Mouse (Mus musculus): ENCODE measurements around the gene Vapb.
A peak's percentile ranks its signal among the peaks of the same experiment; 100 is the strongest.
"Not testable (repeated sequence)": the region's sequence is repeated elsewhere in the genome, so short reads cannot be mapped to it uniquely, and the experiment has no call there.

Gene Vapb

GRCm38 (mm10) chr2:173737222-173737989 lies at the start of gene Vapb:
TSS of gene Vapb (plus strand) at chr2:173737511.
- peak; percentile 94 for DNase-seq (ENCODE audit: low read depth, low spot score)

- no peak for DNase-seq (ENCODE audit: low read depth, low spot score)
These were observed 47.5 kb upstream of the Vapb start for GRCm38 (mm10) chr2:173689835-173690234.

- no peak for DNase-seq (ENCODE audit: low read depth, low spot score)
These were observed 45.6 kb upstream of the Vapb start for GRCm38 (mm10) chr2:173691748-173692147.

DNA sequence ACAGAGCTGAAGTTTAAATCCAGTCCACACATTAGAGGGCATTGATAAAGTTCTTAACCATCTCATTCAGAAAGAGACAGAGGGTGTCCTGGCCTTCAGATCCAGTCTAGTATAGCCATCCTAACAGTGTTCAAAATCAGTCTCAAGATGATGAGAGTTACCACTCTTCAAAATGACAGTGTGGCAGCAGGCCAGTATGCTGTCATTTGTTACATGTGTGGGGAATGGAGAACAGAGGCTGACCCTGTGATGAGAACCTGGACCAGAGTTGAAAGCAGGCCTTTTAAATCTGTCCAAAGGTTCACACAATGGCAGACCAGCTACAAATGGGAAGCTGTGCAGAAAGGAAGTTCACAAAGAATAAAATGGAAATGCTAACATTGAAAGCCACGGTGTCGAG lies 44.6 kb upstream of the Vapb start:
- DNase-seq (ENCODE audit: low read depth, low spot score): no peak

DNA sequence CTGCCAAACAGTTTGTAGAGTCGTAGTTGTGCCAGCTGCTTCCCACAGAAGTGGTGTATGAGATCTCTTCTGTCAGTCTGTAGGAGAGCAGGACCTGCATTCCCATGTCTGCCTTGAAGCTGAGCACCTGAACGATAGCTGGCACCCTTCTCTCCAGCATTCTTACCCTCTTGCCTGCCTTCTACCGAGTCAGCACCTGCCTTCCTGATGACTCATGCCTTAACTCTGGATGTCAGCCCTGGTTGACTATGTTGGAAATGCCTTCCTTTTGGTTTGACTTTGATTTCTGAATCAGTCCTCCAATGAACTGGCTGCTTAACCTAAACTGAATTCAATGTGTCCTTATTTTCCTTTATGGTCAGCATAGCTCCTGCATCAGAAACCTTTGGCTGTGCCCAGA lies 38.5 kb upstream of the Vapb start:
- DNase-seq (ENCODE audit: low read depth, low spot score): no peak

DNA sequence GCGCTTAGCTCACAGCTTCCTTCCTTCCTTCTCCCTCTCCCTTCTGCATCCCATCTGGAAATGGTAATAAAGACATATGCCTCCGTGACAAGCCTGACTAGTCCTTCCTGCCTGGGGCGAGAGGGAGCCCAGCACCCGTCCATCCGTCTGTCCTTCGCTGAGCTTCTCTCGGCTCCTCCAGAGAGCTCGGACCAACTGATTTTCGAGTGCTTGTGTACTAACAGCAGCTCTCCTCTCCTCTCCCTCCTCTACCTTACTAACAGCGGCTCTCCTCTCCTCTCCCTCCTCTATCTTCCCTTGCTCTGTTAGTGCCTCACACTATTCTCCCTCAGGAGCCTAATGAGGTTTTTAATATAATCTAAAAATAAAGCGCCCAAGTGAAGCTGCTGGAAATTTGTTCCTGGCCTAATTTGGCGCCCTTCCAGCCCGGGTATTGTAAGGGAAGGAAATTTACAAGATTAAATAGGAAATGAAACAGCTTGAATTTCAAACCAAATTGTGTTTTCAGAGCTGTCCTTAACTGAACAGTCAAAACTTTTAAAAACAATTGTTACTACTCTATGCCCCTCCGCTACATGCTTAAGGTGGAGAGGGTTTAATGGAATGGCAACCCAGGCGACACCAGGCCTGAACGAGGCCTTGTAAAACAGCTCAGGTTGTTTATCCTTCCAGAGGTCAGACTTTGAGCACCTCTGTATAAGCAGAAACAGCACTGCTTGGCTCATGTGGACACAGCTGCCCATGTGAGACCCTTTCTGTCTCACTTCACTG lies 35.0 kb upstream of the Vapb start:
- no peak for DNase-seq (ENCODE audit: low read depth, low spot score)

DNA sequence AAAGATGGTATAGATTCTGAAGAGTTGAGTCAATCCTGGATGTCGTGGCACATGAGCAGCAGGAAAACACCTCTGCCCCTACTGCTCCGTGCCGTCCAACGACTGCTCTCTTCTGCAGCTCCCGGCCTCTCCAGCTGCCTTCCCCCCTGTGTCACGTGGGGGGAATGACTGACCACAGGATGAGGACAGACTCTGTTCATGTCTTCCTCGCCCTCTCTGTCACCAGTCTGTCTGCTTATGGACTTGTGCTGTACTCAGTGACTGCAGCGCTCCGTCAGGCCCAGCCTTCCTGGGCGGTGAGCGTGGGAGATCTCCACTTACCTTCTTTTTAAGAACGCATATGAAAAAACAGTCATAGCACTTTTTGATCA lies 34.5 kb upstream of the Vapb start:
- no peak for DNase-seq (ENCODE audit: low read depth, low spot score)

GRCm38 (mm10) chr2:173705827-173706551 lies 31.3 kb upstream of the Vapb start:
- no peak for DNase-seq (ENCODE audit: low read depth, low spot score)

DNA sequence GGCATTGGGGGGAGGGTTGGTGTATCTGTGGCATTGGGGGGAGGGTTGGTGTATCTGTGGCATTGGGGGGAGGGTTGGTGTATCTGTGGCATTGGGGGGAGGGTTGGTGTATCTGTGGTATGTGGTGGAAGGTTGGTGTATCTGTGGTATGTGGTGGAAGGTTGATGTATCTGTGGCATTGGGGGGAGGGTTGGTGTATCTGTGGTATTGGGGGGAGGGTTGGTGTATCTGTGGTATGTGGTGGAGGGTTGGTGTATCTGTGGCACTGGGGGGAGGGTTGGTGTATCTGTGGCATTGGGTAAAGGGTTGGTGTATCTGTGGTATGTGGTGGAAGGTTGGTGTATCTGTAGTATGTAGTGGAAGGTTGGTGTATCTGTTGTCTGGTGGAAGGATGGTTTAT lies 29.7 kb upstream of the Vapb start:
- DNase-seq (ENCODE audit: low read depth, low spot score): not testable (repeated sequence)

DNA sequence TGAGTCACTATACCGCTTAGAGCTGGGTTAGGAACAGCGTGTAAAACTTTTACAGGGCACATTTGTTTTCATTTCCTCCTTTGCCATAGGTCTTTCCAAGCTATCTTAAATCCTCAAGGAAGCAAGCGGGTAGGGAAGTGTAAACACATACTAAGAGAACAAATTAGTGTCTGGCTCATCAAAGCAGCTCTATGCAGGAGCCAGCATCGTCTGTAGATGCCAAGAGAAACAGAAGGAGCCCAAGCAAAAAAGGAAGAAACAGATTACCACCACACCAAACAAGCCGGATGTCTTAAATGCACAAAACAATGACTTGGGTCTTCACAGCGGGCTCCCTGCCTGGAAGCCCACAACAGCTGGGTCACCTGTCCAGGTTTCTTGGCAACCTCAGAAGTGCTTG lies 27.1 kb upstream of the Vapb start:
- no peak for DNase-seq (ENCODE audit: low read depth, low spot score)

GRCm38 (mm10) chr2:173712656-173713055 lies 24.7 kb upstream of the Vapb start:
- DNase-seq (ENCODE audit: low read depth, low spot score): no peak

DNA sequence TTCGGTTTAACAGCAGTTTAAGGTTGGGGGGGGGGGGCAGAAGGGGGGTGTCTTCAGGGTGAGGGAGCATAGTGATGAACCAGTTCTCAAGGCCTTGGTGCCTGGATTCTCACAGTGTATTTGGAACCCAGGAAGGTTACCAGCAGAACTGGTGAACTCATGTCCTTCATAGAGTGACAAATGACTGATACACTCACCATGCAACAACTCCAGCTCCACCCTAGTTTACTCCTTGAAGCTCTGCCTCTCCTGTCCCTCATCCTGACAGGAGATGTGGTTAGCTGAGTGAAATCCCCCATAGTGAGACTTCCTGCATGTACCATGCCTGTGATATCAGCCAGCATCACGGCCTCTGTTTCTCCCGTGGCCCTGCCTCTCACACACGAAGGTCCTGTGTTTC lies 24.1 kb upstream of the Vapb start:
- no peak for DNase-seq (ENCODE audit: low read depth, low spot score)

DNA sequence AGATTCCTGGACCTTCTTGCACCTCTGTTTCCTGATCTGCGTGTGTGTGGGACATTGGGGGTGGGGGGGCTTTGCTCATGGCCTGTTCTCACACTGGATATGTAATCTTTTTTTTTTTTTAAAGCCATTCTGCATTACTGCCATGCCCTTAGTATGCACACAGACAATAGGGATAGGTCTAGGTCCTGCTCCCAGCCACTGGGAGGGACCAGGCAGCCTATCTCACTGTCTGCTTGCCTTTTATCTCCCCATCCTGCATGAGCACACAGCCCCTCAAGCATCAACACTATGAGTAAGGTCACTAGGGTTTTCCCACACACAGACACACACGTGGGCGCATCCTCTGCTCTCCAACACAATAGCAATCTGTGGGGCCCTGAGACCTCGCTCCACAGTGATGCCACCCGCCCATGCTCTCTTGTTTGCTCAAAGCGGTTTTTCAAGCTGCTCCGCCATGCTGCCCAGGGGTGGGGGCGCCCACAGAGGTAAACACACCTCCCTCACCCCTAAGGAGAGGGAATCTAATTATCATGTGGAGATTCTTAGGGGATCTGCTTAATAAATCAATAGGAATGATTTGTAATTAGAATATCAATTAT lies 22.6 kb upstream of the Vapb start:
- no peak for DNase-seq (ENCODE audit: low read depth, low spot score)

GRCm38 (mm10) chr2:173716966-173717365 lies 20.3 kb upstream of the Vapb start:
- no peak for DNase-seq (ENCODE audit: low read depth, low spot score)

DNA sequence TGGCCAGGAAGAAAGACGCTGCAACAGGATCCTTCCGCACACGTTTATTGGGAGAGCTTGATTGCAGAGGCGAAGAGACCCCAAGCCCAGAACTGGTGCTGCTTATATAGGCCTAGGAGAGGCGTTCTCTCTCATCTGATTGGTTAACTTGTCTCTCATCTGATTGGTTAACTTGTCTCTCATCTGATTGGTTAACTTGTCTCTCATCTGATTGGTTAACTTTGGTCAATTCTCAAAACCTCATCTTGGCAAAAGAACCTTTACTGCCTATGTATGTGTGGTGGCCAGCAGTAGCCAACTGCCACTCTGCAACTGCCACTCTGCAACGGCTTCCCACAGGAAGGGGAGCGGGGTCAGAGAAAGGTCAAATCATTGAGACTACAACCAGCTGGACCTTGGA lies 18.2 kb upstream of the Vapb start, which contains the start of gene 1700010B08Rik:
Gene 1700010B08Rik (plus strand): TSS at position 301 of the 400 bp plus-strand sequence.
- not testable (repeated sequence) for DNase-seq (ENCODE audit: low read depth, low spot score)

DNA sequence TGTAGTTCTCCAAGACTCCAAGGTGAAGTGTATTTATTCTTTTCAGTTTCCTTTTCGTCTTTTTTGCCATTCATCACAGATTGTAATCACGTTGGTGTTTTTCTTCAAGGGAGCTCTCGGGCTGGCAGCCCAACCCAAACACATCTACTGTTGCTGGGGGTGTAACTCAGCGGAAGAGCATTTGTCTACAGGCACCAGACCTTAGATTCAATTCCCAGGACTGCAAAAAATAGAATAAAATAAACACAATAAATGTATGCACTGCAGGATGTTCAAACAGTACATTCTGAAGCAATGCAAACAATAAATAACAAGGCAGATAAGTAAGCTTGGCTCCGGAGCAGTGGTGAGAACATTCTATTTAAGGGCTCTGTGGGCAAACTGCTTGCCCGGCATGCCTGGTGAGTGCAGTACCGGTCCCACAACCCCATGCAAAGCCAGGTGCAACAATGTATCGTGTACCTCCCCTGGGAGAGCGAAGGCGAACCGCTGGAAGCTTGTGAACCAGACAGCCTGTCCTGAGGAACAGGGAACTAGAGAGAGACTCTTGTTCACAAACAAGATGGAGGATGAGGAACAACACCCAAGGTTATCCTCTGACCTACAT lies 15.0 kb upstream of the Vapb start:
- DNase-seq (ENCODE audit: low read depth, low spot score): no peak

DNA sequence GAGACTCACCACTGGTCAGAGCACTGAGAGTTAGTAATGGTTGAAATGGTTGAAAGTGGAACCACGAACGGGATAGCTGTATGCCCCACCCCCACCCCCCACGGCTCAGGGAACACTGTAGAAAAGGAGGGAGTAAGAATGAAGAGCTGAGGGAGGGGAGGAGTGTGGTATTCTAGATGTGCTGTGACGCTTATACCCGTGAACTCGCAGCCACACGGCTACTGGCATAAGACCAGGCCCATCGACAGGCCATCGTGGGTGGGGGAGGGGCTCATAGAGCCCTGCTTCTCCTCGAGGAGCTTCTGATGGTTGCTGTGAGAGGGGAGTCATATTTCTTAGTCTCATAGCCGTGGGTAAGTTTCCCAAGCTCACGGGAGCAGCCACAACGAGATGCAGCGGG lies 12.9 kb upstream of the Vapb start:
- no peak for DNase-seq (ENCODE audit: low read depth, low spot score)

- DNase-seq (ENCODE audit: low read depth, low spot score): no peak
These were observed 12.1 kb upstream of the Vapb start for GRCm38 (mm10) chr2:173724940-173725807.

DNA sequence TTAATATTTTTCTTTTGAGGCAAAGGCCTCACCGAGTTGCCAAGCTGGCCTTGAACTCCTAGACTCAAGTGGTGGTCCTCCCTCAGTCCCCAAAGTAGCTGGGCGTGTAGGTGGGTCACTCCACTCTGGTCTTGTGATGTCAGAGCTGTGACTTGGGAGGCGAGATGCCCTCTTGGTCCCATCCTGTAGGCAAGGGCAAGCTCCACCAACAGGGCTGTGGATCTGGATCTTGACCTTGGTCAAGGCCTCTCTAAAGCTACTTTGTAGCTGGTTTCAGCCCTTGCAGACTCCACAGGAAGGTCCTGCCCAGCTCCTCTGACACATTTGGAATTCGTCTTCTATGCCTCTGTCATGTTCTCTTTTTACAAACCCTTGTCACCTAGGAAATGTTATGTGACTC lies 11.5 kb upstream of the Vapb start:
- no peak for DNase-seq (ENCODE audit: low read depth, low spot score)

DNA sequence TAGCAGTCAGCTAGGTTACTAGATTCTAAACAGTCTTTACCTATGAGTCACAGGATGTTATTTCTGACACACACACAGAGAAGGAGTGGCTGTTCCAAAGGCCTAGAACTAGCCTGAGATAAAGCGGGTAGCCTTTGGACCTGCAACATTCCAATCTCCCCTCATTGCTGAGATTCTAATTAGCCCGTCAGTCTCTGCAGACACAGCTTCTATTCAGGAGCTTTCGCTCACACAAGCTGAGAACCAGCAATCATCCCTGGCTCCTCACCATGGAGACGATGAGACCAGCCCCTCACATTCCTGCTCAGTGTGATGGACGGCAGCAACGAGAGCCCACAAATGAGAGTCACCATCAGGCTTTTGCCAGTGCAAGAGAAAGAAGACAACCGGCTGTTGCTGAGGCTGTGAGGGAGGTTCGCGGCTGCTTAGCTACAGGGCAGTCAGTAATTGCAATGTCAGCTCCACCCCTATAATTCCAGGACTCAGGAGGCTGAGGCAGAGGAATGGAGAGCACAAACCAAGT lies 6.8 kb upstream of the Vapb start:
- DNase-seq (ENCODE audit: low read depth, low spot score): no peak
